Comparison of ENCODE assay signal across 17 mouse cellular contexts in the genomic region with DNA sequence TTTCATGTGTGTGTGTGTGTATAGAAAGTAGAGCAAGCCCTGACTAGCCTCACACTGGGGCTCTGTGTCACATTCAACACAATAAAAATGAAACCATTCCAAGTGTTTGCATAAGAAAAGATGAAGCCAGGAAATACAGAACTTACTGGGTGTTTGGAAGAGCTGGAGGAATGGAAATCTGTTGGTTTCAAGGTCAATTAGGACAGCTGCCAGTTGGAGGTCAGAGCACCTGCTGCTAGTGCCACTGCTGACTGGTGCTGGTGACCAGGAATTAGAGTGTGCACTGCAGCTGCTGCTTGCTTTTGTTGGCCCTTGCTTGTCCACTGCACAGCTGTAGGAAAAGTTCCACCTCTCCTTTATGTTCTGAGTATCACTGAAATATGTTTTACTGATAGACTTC.
A peak's percentile ranks its signal among the peaks of the same experiment; 100 is the strongest.
DNase-seq lines count a peak whose midpoint lies in the region; ATAC-seq and TF ChIP-seq lines count a peak whose summit lies in the region.
"Had no signal": no experiment of that assay in that cellular context is flagged by ENCODE, and none has a peak within 500 bp of the region (broad histone marks: within the 10 kb centered on the region; RNA-seq: fewer than 3 reads in every experiment).

No protein-coding gene starts in this region.

- no peaks in the 10 kb centered on the region for H3K9me3 ChIP-seq in hindbrain, postnatal 0 days (ENCODE audit: low read length)
- H3K9me3 ChIP-seq in hindbrain, embryonic 14.5 days (ENCODE audit: control insufficient read depth, low read length): no peaks in the 10 kb centered on the region
- H3K9me3 ChIP-seq in limb, embryonic 14.5 days (ENCODE audit: control insufficient read depth, low read length): no peaks in the 10 kb centered on the region
- H3K9me3 ChIP-seq: embryonic facial prominence, embryonic 12.5 days; heart, embryonic 15.5 days had no signal

- no peak overlapping the region for H3K4me2 ChIP-seq in hindbrain, postnatal 0 days (ENCODE audit: low read depth, low read length)
- H3K4me2 ChIP-seq in hindbrain, embryonic 14.5 days (replicated peaks): no peak overlapping the region
- no peak overlapping the region for H3K4me2 ChIP-seq in limb, embryonic 14.5 days (replicated peaks; ENCODE audit: low read depth, low read length, severe bottlenecking)
- H3K4me2 ChIP-seq: embryonic facial prominence, embryonic 12.5 days; heart, embryonic 15.5 days; limb, embryonic 12.5 days; midbrain, embryonic 11.5 days had no signal

- peak; percentile 12 for DNase-seq in hindbrain, postnatal 0 days (ENCODE audit: low spot score)
- no peak for DNase-seq in hindbrain, embryonic 14.5 days (ENCODE audit: low spot score)
- DNase-seq in ES-CJ7 (ENCODE audit: low read depth, low spot score): peak; percentile 36
- peak; percentile 25 for DNase-seq in NIH3T3 (ENCODE audit: low read depth)
- peak; percentile 58 for DNase-seq in limb, embryonic 14.5 days (ENCODE audit: low spot score)
- no peak for DNase-seq in left cerebral cortex, adult 11 months (ENCODE audit: low spot score)
- no peak for DNase-seq in layer of hippocampus, postnatal 25 days (ENCODE audit: extremely low spot score in 1 of 2, low spot score in 1 of 2)
- DNase-seq: adrenal gland, postnatal 36 days; cerebellum, adult 8-10 months; heart, adult 2 months; lung, adult 18-20 months; lung, postnatal 4 days; right cerebral cortex, adult 18-20 months had no signal

- no peaks in the 10 kb centered on the region for H3K27me3 ChIP-seq in hindbrain, postnatal 0 days (ENCODE audit: insufficient read depth, low read length)
- no peaks in the 10 kb centered on the region for H3K27me3 ChIP-seq in hindbrain, embryonic 14.5 days (ENCODE audit: control insufficient read depth, insufficient read depth, low read length)
- H3K27me3 ChIP-seq in limb, embryonic 14.5 days (ENCODE audit: control insufficient read depth, insufficient read depth, low read length): no peaks in the 10 kb centered on the region
- H3K27me3 ChIP-seq: embryonic facial prominence, embryonic 12.5 days; heart, embryonic 15.5 days; limb, embryonic 12.5 days had no signal

- no peak overlapping the region for H3K9ac ChIP-seq in hindbrain, postnatal 0 days (replicated peaks; ENCODE audit: low read length)
- H3K9ac ChIP-seq in hindbrain, embryonic 14.5 days: no peak overlapping the region
- H3K9ac ChIP-seq in limb, embryonic 14.5 days (ENCODE audit: low read depth, low read length, severe bottlenecking): no peak overlapping the region
- H3K9ac ChIP-seq: embryonic facial prominence, embryonic 12.5 days; heart, embryonic 15.5 days; limb, embryonic 12.5 days had no signal

- no peak for ATAC-seq in hindbrain, postnatal 0 days
- no peak for ATAC-seq in hindbrain, embryonic 14.5 days (ENCODE audit: low FRiP score)
- no peak for ATAC-seq in limb, embryonic 14.5 days (ENCODE audit: low FRiP score, low read depth)

- TF ChIP-seq POLR2A in limb, embryonic 14.5 days (IDR thresholded peaks at IDR 0.05; ENCODE audit: borderline replicate concordance, extremely low read depth, insufficient read depth, insufficient read length): no peak

- no peak for TF ChIP-seq CTCF in hindbrain, postnatal 0 days (IDR thresholded peaks at IDR 0.05; ENCODE audit: low read depth)

- H3K4me3 ChIP-seq in hindbrain, postnatal 0 days (ENCODE audit: low read length): no peak overlapping the region
- no peak overlapping the region for H3K4me3 ChIP-seq in hindbrain, embryonic 14.5 days (replicated peaks; ENCODE audit: low read length)
- H3K4me3 ChIP-seq in limb, embryonic 14.5 days (replicated peaks; ENCODE audit: low read length): no peak overlapping the region
- H3K4me3 ChIP-seq: embryonic facial prominence, embryonic 12.5 days; heart, adult 2 months; heart, embryonic 15.5 days; limb, embryonic 12.5 days had no signal

- no peaks in the 10 kb centered on the region for H3K36me3 ChIP-seq in hindbrain, postnatal 0 days (ENCODE audit: insufficient read depth, low read length)
- no peaks in the 10 kb centered on the region for H3K36me3 ChIP-seq in hindbrain, embryonic 14.5 days (replicated peaks; ENCODE audit: control insufficient read depth, insufficient read depth)
- no peaks in the 10 kb centered on the region for H3K36me3 ChIP-seq in limb, embryonic 14.5 days (ENCODE audit: control insufficient read depth, insufficient read depth, low read length)
- H3K36me3 ChIP-seq: embryonic facial prominence, embryonic 12.5 days; heart, embryonic 15.5 days; limb, embryonic 12.5 days had no signal

- no peak overlapping the region for H3K27ac ChIP-seq in hindbrain, postnatal 0 days
- no peak overlapping the region for H3K27ac ChIP-seq in hindbrain, embryonic 14.5 days
- no peak overlapping the region for H3K27ac ChIP-seq in limb, embryonic 14.5 days (replicated peaks; ENCODE audit: low read depth, low read length)
- H3K27ac ChIP-seq: embryonic facial prominence, embryonic 12.5 days; heart, adult 2 months; heart, embryonic 15.5 days; limb, embryonic 12.5 days had no signal

- H3K4me1 ChIP-seq in hindbrain, postnatal 0 days (ENCODE audit: insufficient read depth, low read length): no peaks in the 10 kb centered on the region
- H3K4me1 ChIP-seq in hindbrain, embryonic 14.5 days (replicated peaks; ENCODE audit: control insufficient read depth, insufficient read depth, low read length): no peaks in the 10 kb centered on the region
- H3K4me1 ChIP-seq in limb, embryonic 14.5 days (ENCODE audit: control insufficient read depth, insufficient read depth, low read length): peaks cover 1% of the 10 kb centered on the region; the same call in 1 of the 2 replicates
- H3K4me1 ChIP-seq: embryonic facial prominence, embryonic 12.5 days; limb, embryonic 12.5 days had no signal

Comparison
In these comparisons a context has a peak if more than half of its experiments do, and no peak if none do; other contexts are left out.
1. DNase-seq: peak in hindbrain, postnatal 0 days (single experiment), ES-CJ7 (single experiment), NIH3T3 (single experiment) and limb, embryonic 14.5 days (single experiment); none in hindbrain, embryonic 14.5 days (single experiment), left cerebral cortex, adult 11 months (single experiment) and layer of hippocampus, postnatal 25 days (0 of 2).